Mouse (Mus musculus): ENCODE measurements around the gene Bfar. TPM values are rescaled to one million over a fixed set of nuclear protein-coding genes. Genes with fewer than 3 reads are reported as not detected.

The Bfar gene
- 22.1 and 26.9 TPM in 2 replicates for polyA plus RNA-seq (2021; fragmentation: Nextera tagmentation)
- long read RNA-seq, experiment 1, transcript Bfar-201 (8 exons, 3,003 nt), result major isoform, 217 of 290 reads
- long read RNA-seq, experiment 1, partial matches to known transcripts, result 54 of 290 reads
- long read RNA-seq, experiment 1, other reads (novel, unspliced or antisense), result 18 of 290 reads
- long read RNA-seq, experiment 2, transcript Bfar-201 (8 exons, 3,003 nt), result major isoform, 30 of 49 reads
- long read RNA-seq, experiment 2, partial matches to known transcripts, result 17 of 49 reads
- long read RNA-seq, experiment 2, other reads (novel, unspliced or antisense), result 2 of 49 reads

DNA sequence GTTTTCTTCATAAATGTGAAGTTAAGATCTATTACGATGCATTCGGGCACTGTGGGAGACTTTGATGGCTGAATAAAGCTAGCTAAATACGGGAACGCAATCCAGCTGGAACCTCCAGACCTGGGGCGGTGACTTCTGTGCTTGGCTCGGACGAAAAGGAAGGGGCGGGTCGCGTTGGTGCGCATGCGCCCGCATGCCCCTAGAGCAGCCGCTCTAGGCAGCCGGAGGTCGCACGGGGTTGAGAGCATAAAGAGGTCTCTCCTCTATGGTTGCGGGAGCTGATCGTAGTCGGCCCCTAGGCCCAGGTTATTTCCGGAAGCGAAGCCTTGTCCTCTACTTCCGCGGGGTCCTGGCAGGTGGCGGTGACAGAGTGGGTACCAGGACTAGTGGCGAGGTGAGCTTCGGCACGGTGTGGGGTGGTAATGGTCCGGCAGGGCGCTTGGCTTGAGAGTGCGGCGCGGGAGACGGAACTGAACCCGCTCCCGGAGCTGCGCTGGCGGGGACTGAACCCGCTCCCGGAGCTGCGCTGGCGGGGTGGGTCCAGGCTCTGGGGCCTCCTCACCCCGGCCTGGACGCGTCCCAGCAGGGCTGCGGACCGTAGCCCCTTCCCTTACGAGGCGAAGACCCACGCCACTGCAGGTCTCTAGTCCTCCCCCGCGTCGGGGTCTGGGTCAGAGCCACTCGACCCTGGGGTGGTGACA, at the start of gene Bfar, which contains the start of gene 3110001I22Rik:
Bfar (plus strand) TSS at position 174 of the 701 bp plus-strand sequence.
3110001I22Rik (plus strand) TSS at position 245 of the 701 bp plus-strand sequence.

DNA sequence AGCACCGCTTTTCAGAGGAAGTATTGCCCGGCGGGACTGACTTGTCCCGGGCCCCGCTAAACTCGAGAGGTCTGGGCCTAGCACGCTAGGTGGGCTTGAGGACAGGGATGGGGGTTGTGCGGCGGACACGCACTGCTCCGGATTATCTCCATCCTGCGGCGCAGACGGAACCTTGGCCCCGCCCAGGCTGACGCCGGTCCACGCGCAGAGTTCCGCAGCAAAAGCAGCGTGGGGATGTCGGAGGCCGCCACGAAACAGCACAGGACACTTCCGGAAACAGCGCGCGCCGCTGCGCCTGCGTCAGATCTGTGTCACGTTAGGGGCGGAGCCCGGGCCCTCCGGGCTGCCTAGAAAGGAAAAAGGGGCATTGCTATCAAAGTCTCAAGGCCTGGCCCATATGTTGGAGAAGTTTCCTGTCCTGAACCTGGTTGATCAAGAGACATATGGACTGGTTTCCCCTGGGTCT, 3.7 kb upstream of the Bfar start, which contains the start of gene Parn:
Parn (minus strand) TSS at position 293 of the 466 bp plus-strand sequence.

DNA sequence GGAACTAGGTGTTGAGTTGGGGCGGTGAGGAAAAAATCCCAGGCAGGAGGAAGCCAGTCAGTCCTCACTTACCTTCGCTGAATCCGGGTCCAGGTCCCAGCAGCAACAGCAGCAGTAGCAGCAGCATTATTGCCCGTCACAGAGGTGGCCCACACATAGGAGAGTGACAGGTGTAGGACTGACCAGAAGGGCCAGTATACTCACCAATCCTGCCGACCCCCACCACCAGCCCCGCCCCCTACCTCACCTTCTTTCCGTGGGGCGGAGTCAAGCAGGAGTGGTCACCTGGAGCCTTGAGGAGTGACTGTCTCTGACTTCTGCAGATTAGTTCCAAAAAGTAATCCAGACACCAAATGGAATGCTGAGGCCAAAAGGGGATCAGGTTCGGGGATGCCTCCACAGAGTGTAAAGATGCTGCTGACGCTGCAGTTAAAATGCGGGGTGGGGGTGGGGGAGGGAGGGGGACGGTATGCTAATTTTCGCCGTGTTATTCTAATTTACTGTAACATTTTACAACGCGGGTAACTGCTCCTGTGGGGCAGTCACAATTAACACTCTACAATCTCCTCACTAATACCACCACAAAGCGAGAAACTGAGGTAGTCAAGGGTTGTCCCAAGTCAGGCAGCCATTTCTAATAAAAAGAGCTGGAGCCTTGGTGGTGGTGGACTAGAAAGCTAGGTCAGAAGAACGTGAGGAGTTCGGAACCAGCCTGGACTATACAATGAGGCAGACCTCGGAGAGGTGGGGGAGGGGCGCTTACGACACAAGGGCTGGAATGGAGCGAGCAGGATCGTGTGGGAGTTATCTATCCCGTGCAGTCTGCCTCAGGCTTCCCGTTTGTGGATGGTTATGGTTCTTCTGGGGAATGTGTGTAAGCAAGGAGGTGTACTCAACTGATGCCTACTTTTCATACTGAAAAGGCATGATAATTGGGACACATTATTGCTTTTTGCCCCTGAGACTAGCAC, 58.9 kb downstream of the Bfar start, which contains the start of gene Pla2g10:
Pla2g10 (minus strand) TSS at position 699 of the 971 bp plus-strand sequence.

Other genes starting within 250 kb of the Bfar start
- gene Parn, start 3.7 kb upstream of the Bfar start, polyA plus RNA-seq (2021; fragmentation: Nextera tagmentation), result 11.4 and 13.7 TPM in 2 replicates
- 1.3 and 1.7 TPM in 2 replicates for gene 3110001I22Rik, start 71 bp downstream of the Bfar start, polyA plus RNA-seq (2021; fragmentation: Nextera tagmentation)
- not detected in 2 replicates for gene Pla2g10, start 59.1 kb downstream of the Bfar start, polyA plus RNA-seq (2021; fragmentation: Nextera tagmentation)
- gene Rrn3, start 108.8 kb downstream of the Bfar start, polyA plus RNA-seq (2021; fragmentation: Nextera tagmentation), result 48.8 and 64.3 TPM in 2 replicates
- 182 and 194 TPM in 2 replicates for gene Ntan1, start 147.0 kb downstream of the Bfar start, polyA plus RNA-seq (2021; fragmentation: Nextera tagmentation)
- gene Pdxdc1, start 231.3 kb downstream of the Bfar start, polyA plus RNA-seq (2021; fragmentation: Nextera tagmentation), result 39.2 and 48.2 TPM in 2 replicates
- gene Mpv17l, start 231.3 kb downstream of the Bfar start, polyA plus RNA-seq (2021; fragmentation: Nextera tagmentation), result 56.3 and 74.4 TPM in 2 replicates